Mouse (Mus musculus) C2C12 (cell line): Measurements from ENCODE around the gene Igfbpl1. TPM values are rescaled to one million over a fixed set of nuclear protein-coding genes. Genes with fewer than 3 reads are reported as not detected.

Experiments used
- H3K27me3 ChIP-seq: one replicate; pipeline ENCODE4 v1.6.1; 2011; ENCODE audit not compliant: control insufficient read depth, insufficient read depth, insufficient read length
- H3K36me3 ChIP-seq: one replicate; pipeline ENCODE4 v1.6.1; 2011; ENCODE audit not compliant: control insufficient read depth, insufficient read depth
- H3K4me3 ChIP-seq: one replicate; pipeline ENCODE4 v1.5.1; 2011; ENCODE audit warnings: mild to moderate bottlenecking, control low read depth; ENCODE audit not compliant: poor library complexity, insufficient read depth, severe bottlenecking
- H3K79me2 ChIP-seq: one replicate; pipeline ENCODE4 v1.6.1; 2011; ENCODE audit not compliant: control insufficient read depth, insufficient read depth
- H3K79me3 ChIP-seq: one replicate; pipeline ENCODE4 v1.6.1; 2011; ENCODE audit warnings: low read depth, control low read depth
- H3ac ChIP-seq: one replicate; pipeline ENCODE3; 2011; ENCODE audit warnings: low read depth; ENCODE audit not compliant: control insufficient read depth, insufficient read length
- CEBPB ChIP-seq: IDR thresholded peaks from one replicate; pipeline ENCODE4 v1.6.1; 2011; ENCODE audit warnings: low read depth, mild to moderate bottlenecking, control low read depth, moderate library complexity
- CTCF ChIP-seq: IDR thresholded peaks from one replicate; pipeline ENCODE4 v1.5.1; 2011; ENCODE audit not compliant: control insufficient read depth, insufficient read depth, insufficient read length
- FOSL1 ChIP-seq: IDR thresholded peaks from one replicate; pipeline ENCODE4 v1.8.0; 2011; ENCODE audit warnings: mild to moderate bottlenecking, low read length; ENCODE audit not compliant: poor library complexity, insufficient read depth, severe bottlenecking
- MAX ChIP-seq: IDR thresholded peaks from one replicate; pipeline ENCODE4 v1.6.1; 2011; ENCODE audit warnings: mild to moderate bottlenecking, control low read depth
- MYOD1 ChIP-seq: IDR thresholded peaks from one replicate; pipeline ENCODE4 v1.6.1; 2011; ENCODE audit warnings: low read depth; ENCODE audit not compliant: control insufficient read depth, insufficient read length
- MYOG ChIP-seq: IDR thresholded peaks from one replicate; pipeline ENCODE4 v1.6.1; 2011; ENCODE audit not compliant: control insufficient read depth, insufficient read length; ENCODE audit errors: extremely low read depth
- USF1 ChIP-seq: IDR thresholded peaks from one replicate; pipeline ENCODE4 v1.6.1; 2011; ENCODE audit warnings: low read depth, mild to moderate bottlenecking, control low read depth, moderate library complexity
- polyA plus RNA-seq: library from polyadenylated mRNA; unstranded; fragments of >200 nt; fragmentation: generic; extraction: Trizol; gene quantifications from one replicate; pipeline ENCODE4 v1.2.1, GENCODE M21; 2012; ENCODE audit warnings: missing spikeins

Igfbpl1 gene
- polyA plus RNA-seq, 1 experiment: not detected

DNA sequence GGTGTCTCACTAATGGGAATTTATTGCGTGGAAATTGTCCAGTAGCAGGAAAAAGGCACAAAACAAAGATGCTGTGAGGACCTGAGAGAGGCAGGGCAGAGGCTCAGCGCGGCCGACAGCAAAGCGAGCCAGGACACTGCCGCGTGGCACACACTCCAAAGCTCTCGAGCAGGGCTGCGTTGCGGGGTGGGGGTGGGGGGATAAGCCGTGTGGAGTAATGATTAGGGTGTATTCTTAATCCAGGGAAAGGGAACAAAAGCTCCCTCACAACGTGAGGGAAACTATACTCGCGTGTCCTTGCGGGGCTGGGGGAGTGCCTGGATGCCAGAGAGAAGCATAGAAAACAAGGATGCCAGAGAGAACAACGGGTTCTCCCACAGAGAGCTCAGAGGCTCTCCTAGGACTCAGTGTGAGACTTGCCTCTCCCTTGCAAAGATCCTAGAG, 61.6 kb downstream of the Igfbpl1 start:
- H3K36me3 ChIP-seq: no peaks in the 10 kb centered on the region
- H3K79me2 ChIP-seq: no peaks in the 10 kb centered on the region
- H3K79me3 ChIP-seq: no peaks in the 10 kb centered on the region
- H3K4me3 ChIP-seq: no peak overlapping the region
- peaks cover 64% of the 10 kb centered on the region for H3K27me3 ChIP-seq
- H3ac ChIP-seq: no peak overlapping the region
- TF ChIP-seq MYOG (no peak), FOSL1 (no peak), CTCF (no peak), MAX (no peak)

DNA sequence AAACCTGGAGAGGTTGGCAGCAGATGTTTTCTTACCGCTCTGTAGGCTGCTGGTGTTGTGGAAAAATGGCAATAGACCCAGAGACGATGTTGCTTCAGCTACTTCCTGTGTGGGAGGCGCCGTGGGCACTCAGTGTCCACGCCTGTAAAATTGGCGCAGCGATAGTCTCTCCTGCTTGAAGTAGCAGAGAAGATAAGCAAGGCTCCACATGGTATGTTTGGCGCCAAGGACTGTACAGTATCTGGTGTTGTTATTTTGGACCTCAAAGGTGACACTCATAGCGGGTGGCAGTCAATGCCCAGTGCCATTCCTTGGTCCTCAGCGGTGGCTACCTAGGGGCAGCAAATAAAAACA, 62.6 kb downstream of the Igfbpl1 start:
- Histone ChIP-seq H3ac (no peak overlapping the region), H3K79me2 (no peaks in the 10 kb centered on the region), H3K79me3 (no peaks in the 10 kb centered on the region), H3K36me3 (no peaks in the 10 kb centered on the region), H3K4me3 (no peak overlapping the region), H3K27me3 (peaks cover 63% of the 10 kb centered on the region)
- TF ChIP-seq CEBPB (no peak), FOSL1 (no peak), MYOD1 (no peak), MYOG (no peak), USF1 (no peak), CTCF (no peak), MAX (no peak)

DNA sequence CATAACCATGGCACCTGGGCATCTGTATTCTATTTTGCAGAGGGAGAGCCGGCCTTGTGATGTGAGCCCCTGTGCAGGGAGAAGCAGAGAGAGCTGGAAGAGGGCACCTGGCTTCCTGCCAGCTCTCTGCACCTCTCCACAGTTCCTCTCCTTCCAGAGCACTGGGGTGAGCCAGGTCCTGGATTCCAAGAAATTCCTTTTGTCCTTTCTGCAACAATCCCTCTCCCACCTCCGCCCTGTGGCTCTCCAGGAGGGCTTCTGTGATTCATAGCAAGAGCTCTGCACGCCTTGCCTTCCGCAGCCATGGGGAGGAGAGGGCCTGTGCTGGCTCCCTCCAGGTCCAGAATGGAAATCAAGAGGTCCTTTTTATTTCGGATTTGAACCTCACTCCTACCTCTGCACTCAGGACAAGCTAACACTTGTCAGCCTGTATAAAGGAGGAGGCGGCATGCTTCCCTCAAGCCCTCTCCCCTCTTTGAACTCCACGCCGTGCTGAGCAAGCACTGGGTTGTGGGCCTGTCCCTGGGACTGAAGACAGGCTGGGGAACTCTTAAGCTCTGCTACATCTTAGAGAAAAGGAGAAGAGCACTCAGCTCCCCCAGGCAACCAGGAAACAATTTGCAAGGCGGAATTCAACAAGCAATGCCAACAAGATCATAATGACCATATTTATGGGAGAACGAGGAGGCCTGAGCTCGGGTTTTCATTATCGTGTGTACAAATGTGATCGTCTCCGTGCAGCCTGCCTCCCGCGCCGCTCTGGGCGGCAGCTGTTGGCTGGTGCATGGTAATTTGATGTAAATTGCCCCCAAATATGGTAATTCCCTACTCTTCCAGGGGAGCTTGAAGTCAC, 63.2 kb downstream of the Igfbpl1 start:
- H3K27me3 ChIP-seq: peaks cover 59% of the 10 kb centered on the region
- no peaks in the 10 kb centered on the region for H3K36me3 ChIP-seq
- H3ac ChIP-seq: no peak overlapping the region
- TF ChIP-seq FOSL1 (no peak), CTCF (no peak), CEBPB (no peak), MAX (no peak), USF1 (no peak), MYOD1 (no peak), MYOG (no peak)
- no peaks in the 10 kb centered on the region for H3K79me2 ChIP-seq
- H3K4me3 ChIP-seq: no peak overlapping the region
- H3K79me3 ChIP-seq: no peaks in the 10 kb centered on the region

DNA sequence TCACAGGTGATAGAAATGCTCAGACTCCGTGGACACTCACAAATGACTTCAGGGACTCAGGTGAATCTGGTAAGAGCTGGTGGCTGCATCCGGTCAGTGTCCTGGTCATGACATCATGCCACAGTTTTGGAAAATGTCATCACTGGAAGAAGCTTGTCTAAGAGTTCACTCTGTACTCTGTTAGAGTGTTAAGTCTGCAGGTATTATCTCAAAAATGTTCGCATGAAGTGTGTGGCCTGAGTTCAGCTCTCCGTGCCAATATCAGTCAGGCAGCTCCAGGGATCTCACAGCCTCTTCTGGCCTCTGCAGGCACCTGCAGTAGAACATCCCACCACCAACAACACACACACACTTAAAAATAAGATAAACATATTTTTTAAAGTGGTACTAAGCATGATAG, 64.1 kb downstream of the Igfbpl1 start:
- Histone ChIP-seq H3K27me3 (peaks cover 60% of the 10 kb centered on the region), H3K36me3 (no peaks in the 10 kb centered on the region), H3K79me2 (no peaks in the 10 kb centered on the region), H3K4me3 (no peak overlapping the region), H3K79me3 (no peaks in the 10 kb centered on the region), H3ac (no peak overlapping the region)
- TF ChIP-seq CEBPB (no peak), FOSL1 (no peak), MAX (no peak), MYOD1 (no peak), MYOG (no peak), USF1 (no peak), CTCF (no peak)

Other genes starting within 250 kb of the Igfbpl1 start
- gene Aldh1b1, start 27.9 kb downstream of the Igfbpl1 start, polyA plus RNA-seq: not detected
- gene Stra6l, start 21.7 kb upstream of the Igfbpl1 start, polyA plus RNA-seq: not detected
- gene Ccdc180, start 63.4 kb upstream of the Igfbpl1 start, polyA plus RNA-seq: 0.08 TPM
- gene Tdrd7, start 138.4 kb upstream of the Igfbpl1 start, polyA plus RNA-seq: 18.0 TPM
- 0.34 TPM for gene Tmod1, start 212.0 kb upstream of the Igfbpl1 start, polyA plus RNA-seq